Mouse (Mus musculus) adrenal gland, postnatal 4 days (tissue): ENCODE measurements around the gene Elmo1. TPM values are rescaled to one million over a fixed set of nuclear protein-coding genes. Genes with fewer than 3 reads are reported as not detected.

Experiments used
- DNase-seq, 2 experiments: peaks; one replicate each; pipeline ENCODE4 v3.0.0; 2021 to 2022; ENCODE audit warnings: low spot score in 2 of 2, mixed read lengths in 2 of 2
- total RNA-seq, 2 experiments: library from RNA; stranded (reverse); gene quantifications; 2 replicates each; pipeline ENCODE4 v1.2.3; 2021

The Elmo1 gene
- total RNA-seq, 2 experiments from 2014 or later: 26.2 to 28.2 TPM

- no peak for DNase-seq
These were observed 3.1 kb downstream of the Elmo1 start for GRCm38 (mm10) chr13:20093307-20094045.

GRCm38 (mm10) chr13:20094916-20095700, 4.7 kb downstream of the Elmo1 start:
- no peak for DNase-seq

GRCm38 (mm10) chr13:20097006-20097617, 6.7 kb downstream of the Elmo1 start:
- no peak for DNase-seq

DNA sequence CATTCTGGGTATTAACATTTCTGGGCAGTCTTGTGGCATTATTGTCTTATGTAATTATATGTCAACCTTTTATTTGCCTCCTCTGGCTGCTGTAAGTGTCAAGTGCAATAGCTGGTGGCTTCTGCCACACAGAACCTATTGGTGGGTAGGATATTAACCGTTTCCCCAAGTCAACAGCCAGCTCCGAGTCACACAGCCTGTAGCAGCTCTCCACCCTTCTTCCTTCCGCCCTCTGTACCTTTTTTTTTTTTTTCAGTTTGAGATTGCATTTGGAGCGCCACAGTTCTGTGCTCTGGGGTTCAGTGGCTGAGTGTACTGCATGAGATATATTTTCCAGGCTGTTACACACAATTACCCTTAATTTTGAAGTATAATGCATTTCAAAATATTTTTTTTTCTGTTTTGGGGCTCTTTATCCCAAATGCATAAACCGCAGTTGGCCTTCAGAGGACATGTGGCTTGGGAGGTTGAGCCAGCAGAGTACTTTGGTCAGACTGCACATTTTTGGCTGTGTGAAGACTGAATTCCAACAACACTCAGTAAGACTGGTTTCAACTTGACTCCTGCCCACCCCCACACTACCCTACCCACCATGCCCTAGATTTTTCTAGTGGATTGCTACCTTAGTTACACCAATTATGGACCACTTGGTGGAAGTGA, 7.7 kb downstream of the Elmo1 start:
- DNase-seq: no peak

DNA sequence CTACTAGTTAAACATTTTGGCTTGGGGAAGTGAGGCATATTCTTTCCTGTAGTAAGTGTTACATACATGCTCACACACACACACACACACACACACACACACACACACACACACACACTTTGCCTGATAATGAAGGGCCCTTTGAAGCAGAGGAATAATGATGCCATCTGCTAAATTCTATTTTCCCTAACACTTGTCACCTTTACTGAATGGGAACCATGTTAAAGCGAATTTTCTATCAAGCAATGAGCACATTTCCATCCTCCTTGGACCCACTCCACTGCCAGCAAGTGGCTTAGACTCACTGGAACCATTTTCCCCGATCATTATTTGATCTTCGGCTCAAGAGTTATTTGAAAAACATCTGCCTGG, 8.2 kb downstream of the Elmo1 start:
- DNase-seq: no peak

GRCm38 (mm10) chr13:20099546-20099945, 9.2 kb downstream of the Elmo1 start:
- DNase-seq: no peak

- DNase-seq: no peak
These were observed 10.0 kb downstream of the Elmo1 start for GRCm38 (mm10) chr13:20100357-20100756.

- no peak for DNase-seq
These were observed 11.3 kb downstream of the Elmo1 start for GRCm38 (mm10) chr13:20101691-20102090.

DNA sequence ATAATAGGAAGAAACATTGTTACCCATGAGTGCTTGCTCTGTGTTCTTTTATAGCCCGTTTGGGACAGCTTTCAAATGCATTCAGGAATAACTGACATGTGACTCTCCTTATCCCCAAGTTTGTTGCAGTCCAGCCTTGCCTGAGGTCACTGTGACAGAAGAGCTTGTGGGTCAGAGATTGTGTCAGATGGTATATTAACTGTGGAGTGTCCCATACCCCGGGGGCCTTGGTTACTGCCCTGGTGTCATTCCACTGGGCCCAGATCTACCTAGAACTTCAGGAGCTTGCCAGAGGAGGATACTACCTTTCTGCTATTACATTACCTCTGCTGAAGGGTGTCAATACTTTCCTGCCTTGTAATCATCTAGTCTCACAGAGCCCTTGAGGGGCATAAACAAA, 14.4 kb downstream of the Elmo1 start:
- DNase-seq: no peak

- no peak for DNase-seq
These were observed 15.6 kb downstream of the Elmo1 start for GRCm38 (mm10) chr13:20105996-20106395.

DNA sequence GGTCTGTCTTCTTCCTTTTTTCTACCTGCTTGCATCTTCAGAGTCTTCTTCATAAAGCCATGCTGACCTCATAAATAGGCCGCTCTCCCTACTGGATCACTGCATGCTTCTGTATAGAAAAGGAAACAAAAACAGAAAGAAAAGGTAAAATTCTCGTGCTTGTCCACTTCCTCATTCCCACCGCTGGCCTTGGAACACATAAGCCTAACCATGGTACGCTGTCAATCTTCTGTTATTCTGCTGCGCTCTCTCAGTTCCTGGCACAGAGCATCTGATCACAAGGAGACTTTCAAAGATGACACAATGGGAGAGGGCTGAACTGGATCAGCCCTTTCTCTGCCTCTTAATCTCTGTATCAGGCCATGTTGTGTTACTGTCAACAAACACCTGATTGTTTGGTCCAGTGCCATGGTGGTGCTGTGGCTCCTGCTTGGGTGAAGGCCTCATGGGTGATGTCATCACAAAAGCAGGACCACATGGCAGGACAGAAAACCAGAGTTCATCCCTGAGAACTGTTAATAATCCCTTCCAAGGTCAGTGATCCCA, 17.6 kb downstream of the Elmo1 start:
- DNase-seq: no peak

DNA sequence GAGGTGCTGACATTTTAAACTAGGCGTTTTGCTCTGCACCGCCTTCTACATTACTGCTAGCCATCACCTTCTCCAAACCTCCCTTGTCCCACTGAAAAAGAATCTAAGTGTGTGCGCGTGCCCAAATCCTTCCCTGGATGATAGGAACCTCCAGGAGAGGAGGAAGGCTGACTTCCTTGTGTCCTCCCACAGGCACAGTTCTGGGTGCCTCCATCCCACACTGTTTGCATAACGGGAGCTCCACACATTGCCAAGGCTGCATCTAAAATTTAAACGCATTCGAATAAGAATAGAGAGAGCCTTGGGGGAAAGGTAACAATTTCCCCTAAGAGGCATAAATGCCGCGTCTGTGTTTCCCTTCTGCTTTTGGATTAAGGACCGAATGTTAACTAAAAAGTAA, 18.6 kb downstream of the Elmo1 start:
- no peak for DNase-seq

DNA sequence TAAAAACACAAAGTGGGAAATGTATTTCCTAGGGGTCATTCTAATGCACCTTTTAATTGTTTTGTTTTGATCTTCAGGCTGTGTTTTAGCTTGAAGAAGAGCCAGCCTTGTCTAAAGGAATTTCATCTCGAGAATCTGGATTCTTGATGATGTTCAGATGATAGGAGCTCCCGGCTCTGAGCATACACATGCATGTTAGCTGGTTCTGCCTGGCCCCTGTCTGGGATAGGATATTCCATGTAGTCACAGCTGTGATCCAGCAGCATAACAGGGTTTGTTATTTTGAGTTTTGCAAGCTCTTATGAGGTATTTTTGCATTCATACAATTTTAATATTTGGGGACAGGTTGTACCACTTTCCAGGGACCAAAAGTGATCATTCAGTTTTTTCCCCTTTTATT, 19.1 kb downstream of the Elmo1 start:
- DNase-seq: no peak

GRCm38 (mm10) chr13:20109987-20110680, 19.7 kb downstream of the Elmo1 start:
- no peak for DNase-seq

- DNase-seq: no peak
These were observed 20.9 kb downstream of the Elmo1 start for GRCm38 (mm10) chr13:20111256-20111800.

DNA sequence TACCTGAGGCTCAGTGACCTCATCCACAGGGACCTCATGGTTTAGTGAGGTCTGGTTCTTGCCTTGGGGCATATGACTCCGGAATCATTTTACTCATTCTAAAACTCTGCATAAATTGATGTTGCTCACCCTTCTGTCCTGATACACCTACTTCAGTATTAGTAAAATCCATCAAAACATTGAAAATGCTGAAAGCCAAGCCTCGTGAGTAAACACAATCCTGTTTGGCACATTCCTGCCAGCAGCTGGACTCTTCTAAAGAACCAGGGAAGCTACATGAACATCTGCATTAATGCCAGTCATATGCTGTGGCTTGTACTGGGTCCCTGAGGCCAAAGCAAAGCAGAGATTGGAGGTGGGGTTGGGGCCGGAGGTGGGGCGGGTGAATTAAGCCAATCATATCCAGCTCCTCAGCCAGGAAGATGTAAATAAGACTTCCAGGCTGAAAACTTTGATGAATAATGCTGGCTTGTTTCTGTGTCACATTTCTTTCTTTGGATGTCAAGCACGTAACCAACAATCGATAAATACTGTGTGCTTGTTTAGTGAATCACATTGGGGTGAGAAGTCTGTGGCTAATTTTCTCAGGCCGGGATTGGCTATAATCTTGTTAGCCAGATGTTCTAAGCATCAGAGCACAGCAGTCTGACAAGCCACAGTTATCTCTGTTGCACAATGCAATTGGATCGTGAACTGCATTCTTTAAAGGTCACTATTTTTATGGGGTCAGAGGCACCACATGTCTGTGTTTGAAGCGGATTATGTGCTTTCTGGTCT, 24.9 kb downstream of the Elmo1 start:
- no peak for DNase-seq

- DNase-seq: no peak
These were observed 25.6 kb downstream of the Elmo1 start for GRCm38 (mm10) chr13:20116019-20116418.

DNA sequence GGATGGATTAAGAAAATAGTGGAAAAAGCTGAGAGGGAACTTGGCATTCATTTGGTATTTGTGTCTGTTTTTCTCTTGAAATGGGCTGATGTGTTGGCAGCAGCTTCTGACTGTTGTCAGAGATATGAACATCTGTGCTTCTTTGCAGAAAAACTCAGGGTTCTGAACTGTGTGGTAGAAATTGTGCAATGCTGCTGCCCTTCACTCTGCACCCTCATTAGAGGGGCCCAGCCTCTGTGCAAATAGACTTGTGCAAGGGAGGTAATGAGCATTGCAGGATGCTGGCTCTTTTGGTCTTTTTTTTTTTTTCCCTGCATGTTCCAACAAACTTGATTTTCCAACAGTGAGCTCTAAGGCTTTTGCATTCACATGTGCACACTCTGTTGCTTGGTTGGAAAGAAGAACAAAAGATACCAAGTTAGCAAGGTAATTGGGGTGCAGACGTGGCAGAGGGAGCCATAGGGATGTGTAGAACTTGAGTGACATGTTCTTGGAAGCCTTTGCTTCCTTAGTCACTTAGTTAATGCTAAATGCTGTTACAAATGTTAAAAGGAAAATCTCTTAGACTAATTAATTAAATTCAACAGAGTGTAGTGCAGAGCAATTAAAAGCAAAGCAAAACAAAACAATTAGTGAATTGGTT, 26.6 kb downstream of the Elmo1 start:
- DNase-seq: no peak

GRCm38 (mm10) chr13:20117691-20118090, 27.3 kb downstream of the Elmo1 start:
- DNase-seq: no peak
